Mouse (Mus musculus): ENCODE results near the gene Arid1b. TPM values are rescaled to one million over a fixed set of nuclear protein-coding genes. Genes with fewer than 3 reads are reported as not detected.

The Arid1b gene
- polyA plus RNA-seq, 1 experiment: 99.0 TPM

DNA sequence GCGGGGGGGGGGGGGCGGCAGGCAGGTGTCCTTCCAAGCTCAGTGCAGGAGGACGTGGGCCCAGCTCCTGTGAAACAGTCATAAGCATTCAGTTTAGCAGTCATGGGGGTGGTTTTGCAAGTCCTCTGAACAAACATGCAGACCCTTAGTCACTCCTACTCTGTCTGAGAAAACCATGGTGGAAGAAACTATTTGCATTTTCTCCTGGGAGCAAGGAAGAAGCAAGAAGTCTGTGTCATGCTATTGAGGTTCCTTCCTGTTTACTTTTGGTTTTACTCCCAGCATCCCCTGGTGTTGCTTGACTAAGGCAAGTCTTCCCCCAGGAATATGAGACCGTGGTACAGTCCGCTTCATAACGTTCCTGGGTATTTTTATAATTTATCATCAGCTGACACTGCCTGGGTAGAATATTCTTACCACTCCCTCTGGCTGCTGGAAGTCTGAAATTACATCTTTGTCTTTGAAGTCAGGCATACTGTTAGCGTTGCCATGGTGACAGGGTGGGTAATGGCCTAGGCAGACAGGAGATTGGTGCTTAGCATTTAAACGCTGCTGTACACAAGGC lies 144.6 kb downstream of the Arid1b start:
- no peaks in the 10 kb centered on the region for H3K27me3 ChIP-seq (ENCODE audit: control insufficient read depth, insufficient read depth, low read length)
- no peak overlapping the region for H3K4me3 ChIP-seq (ENCODE audit: control insufficient read depth, insufficient read depth, low read length)
- peak; percentile 68 for DNase-seq
- peaks cover 27% of the 10 kb centered on the region for H3K4me1 ChIP-seq (replicated peaks; ENCODE audit: control insufficient read depth, insufficient read depth, low read length)
- peak overlapping the region; percentile 64 for H3K27ac ChIP-seq (ENCODE audit: control insufficient read depth, insufficient read depth, low read length)
- no peaks in the 10 kb centered on the region for H3K36me3 ChIP-seq (ENCODE audit: control insufficient read depth, insufficient read depth, low read length)
- TF ChIP-seq POLR2A (IDR thresholded peaks at IDR 0.05; ENCODE audit: control insufficient read depth, extremely low read depth, insufficient read depth, low read length, poor library complexity) (no peak), CTCF (IDR thresholded peaks at IDR 0.05; ENCODE audit: borderline replicate concordance, control insufficient read depth, extremely low read depth, insufficient read depth, low read length, poor library complexity) (no peak)
- 15% methylated on average over 8 of the region's 8 CpGs for WGBS

DNA sequence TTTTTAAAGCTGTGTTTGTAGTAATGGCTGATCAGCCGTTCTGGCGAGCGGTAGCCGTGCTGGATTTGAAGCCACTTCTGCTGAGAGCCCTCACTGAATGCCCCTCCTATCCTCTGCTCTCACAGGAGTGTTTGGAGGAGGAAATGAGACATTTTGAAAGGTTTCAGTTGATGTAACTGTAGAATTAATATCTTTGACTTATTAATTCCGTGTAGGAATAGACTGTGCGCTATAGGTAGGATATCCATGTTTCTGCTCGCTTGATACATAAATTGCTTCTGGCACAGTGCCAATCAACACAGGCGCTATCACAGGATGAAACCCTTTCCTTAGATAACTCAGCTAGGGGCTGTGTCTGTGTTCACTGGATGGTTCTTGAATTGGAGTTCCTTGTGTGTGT lies 145.4 kb downstream of the Arid1b start:
- 87% methylated on average over 8 of the region's 8 CpGs for WGBS
- H3K27me3 ChIP-seq (ENCODE audit: control insufficient read depth, insufficient read depth, low read length): no peaks in the 10 kb centered on the region
- no peak for DNase-seq
- H3K4me3 ChIP-seq (ENCODE audit: control insufficient read depth, insufficient read depth, low read length): no peak overlapping the region
- no peak for TF ChIP-seq CTCF (IDR thresholded peaks at IDR 0.05; ENCODE audit: borderline replicate concordance, control insufficient read depth, extremely low read depth, insufficient read depth, low read length, poor library complexity)
- TF ChIP-seq POLR2A (IDR thresholded peaks at IDR 0.05; ENCODE audit: control insufficient read depth, extremely low read depth, insufficient read depth, low read length, poor library complexity): no peak
- peaks cover 29% of the 10 kb centered on the region for H3K4me1 ChIP-seq (replicated peaks; ENCODE audit: control insufficient read depth, insufficient read depth, low read length)
- no peaks in the 10 kb centered on the region for H3K36me3 ChIP-seq (ENCODE audit: control insufficient read depth, insufficient read depth, low read length)
- H3K27ac ChIP-seq (ENCODE audit: control insufficient read depth, insufficient read depth, low read length): peak overlapping the region; percentile 75

DNA sequence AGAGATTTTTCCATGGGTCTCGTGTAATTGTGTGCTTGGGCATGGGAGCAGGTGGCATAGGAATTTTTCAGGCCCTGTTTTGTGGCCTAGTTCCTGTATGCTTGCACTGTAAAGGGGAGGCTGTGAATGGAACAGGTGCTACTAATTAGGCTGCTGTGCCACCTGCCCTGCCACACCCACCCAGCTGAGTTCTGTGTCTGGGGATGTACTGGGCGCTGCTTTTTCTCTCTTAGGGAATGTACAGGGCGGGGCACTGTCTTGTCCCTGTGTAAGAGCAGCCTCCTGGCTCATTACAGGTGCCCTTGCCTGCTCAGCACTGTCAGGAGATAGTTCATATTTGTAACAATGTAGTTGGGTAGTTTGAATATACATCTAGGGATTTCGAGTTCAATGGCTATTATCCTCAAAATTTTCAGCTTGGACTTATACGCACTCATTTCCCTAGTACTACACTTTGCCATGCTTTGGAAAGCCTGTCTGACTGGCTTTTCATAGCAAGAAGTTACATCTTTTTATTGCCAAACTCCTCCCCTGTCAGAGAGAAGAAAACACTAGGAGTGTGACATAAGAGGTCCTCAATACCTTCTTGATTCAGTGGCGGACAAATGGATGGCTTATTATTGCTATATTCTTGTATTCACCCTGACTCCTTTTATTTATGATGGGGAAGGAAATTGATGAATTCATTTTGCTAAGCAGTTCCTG lies 149.8 kb downstream of the Arid1b start:
- Histone ChIP-seq H3K4me3 (ENCODE audit: control insufficient read depth, insufficient read depth, low read length) (no peak overlapping the region), H3K36me3 (ENCODE audit: control insufficient read depth, insufficient read depth, low read length) (no peaks in the 10 kb centered on the region), H3K4me1 (replicated peaks; ENCODE audit: control insufficient read depth, insufficient read depth, low read length) (peaks cover 12% of the 10 kb centered on the region), H3K27ac (ENCODE audit: control insufficient read depth, insufficient read depth, low read length) (no peak overlapping the region), H3K27me3 (ENCODE audit: control insufficient read depth, insufficient read depth, low read length) (no peaks in the 10 kb centered on the region)
- DNase-seq: peak; percentile 17
- TF ChIP-seq POLR2A (IDR thresholded peaks at IDR 0.05; ENCODE audit: control insufficient read depth, extremely low read depth, insufficient read depth, low read length, poor library complexity) (no peak), CTCF (IDR thresholded peaks at IDR 0.05; ENCODE audit: borderline replicate concordance, control insufficient read depth, extremely low read depth, insufficient read depth, low read length, poor library complexity) (no peak)
- WGBS: 87% methylated on average over 6 of the region's 6 CpGs

DNA sequence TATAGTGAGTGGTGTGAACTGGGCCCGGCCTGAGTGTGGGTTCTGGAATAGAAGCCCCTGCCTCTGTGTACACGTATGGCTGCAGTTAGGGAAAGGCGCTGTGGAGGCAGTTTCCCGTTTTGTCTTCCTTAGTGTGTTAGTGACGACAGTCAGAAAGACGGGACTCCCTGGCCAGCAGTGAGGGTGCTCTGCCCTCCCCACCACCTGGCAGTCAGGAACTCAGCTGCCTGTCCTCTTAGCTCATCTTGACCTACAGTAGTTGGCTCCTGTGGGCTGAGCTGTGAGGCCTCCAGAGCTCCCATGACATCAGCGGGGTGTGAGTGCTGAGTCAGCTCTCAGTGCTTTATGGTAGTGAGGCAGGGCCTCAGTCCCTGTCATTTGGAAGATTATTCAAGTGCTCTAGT lies 156.5 kb downstream of the Arid1b start:
- Histone ChIP-seq H3K4me3 (ENCODE audit: control insufficient read depth, insufficient read depth, low read length) (no peak overlapping the region), H3K27ac (ENCODE audit: control insufficient read depth, insufficient read depth, low read length) (no peak overlapping the region), H3K36me3 (ENCODE audit: control insufficient read depth, insufficient read depth, low read length) (no peaks in the 10 kb centered on the region), H3K27me3 (ENCODE audit: control insufficient read depth, insufficient read depth, low read length) (no peaks in the 10 kb centered on the region), H3K4me1 (replicated peaks; ENCODE audit: control insufficient read depth, insufficient read depth, low read length) (peaks cover 5% of the 10 kb centered on the region; the same call in 1 of the 2 replicates)
- TF ChIP-seq CTCF (IDR thresholded peaks at IDR 0.05; ENCODE audit: borderline replicate concordance, control insufficient read depth, extremely low read depth, insufficient read depth, low read length, poor library complexity): no peak
- no peak for TF ChIP-seq POLR2A (IDR thresholded peaks at IDR 0.05; ENCODE audit: control insufficient read depth, extremely low read depth, insufficient read depth, low read length, poor library complexity)
- DNase-seq: no peak
- WGBS: 86% methylated on average over 7 of the region's 7 CpGs

DNA sequence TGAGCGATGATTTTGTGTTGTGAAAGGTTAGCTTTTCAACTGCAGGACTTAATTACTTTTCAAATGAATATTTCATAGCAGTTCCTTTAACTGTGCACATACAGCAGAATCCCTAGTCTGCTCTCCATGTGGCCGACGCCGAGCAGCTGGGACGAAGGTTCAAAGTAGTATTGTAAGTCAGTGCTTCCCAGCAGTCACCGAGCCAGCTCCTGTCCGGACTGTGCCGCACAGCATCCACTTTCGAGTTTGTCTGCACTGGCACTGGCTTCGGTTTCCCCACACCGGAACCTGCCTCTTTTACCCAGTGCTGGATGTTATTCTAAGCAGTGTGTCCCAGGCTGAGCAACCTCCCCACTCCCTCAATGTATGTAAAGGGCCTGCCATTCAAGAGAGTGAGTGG lies 157.7 kb downstream of the Arid1b start:
- DNase-seq: no peak
- H3K27me3 ChIP-seq (ENCODE audit: control insufficient read depth, insufficient read depth, low read length): no peaks in the 10 kb centered on the region
- TF ChIP-seq CTCF (IDR thresholded peaks at IDR 0.05; ENCODE audit: borderline replicate concordance, control insufficient read depth, extremely low read depth, insufficient read depth, low read length, poor library complexity) (no peak), POLR2A (IDR thresholded peaks at IDR 0.05; ENCODE audit: control insufficient read depth, extremely low read depth, insufficient read depth, low read length, poor library complexity) (no peak)
- H3K4me3 ChIP-seq (ENCODE audit: control insufficient read depth, insufficient read depth, low read length): no peak overlapping the region
- no peaks in the 10 kb centered on the region for H3K36me3 ChIP-seq (ENCODE audit: control insufficient read depth, insufficient read depth, low read length)
- H3K4me1 ChIP-seq (replicated peaks; ENCODE audit: control insufficient read depth, insufficient read depth, low read length): peaks cover 5% of the 10 kb centered on the region; the same call in 1 of the 2 replicates
- WGBS: 84% methylated on average over 11 of the region's 11 CpGs
- H3K27ac ChIP-seq (ENCODE audit: control insufficient read depth, insufficient read depth, low read length): no peak overlapping the region

DNA sequence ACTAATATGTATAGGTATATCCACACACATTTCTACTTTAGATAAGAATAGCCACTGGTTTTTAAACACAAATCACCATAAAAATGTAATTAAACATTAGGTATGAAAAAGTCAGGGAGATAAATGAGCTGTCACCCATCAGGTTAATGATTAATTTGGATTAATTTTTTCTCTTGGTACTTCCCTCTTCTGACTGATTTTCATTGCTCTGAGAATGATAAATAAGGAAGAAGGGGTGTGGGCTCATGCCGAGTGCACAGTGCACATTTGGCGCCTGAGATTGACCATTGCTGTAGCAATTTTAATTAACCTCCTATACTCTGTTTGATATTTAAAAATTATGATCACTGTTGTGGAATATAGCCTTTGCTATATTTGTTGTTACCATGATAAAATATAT lies 159.3 kb downstream of the Arid1b start:
- Histone ChIP-seq H3K27ac (ENCODE audit: control insufficient read depth, insufficient read depth, low read length) (no peak overlapping the region), H3K4me3 (ENCODE audit: control insufficient read depth, insufficient read depth, low read length) (no peak overlapping the region), H3K27me3 (ENCODE audit: control insufficient read depth, insufficient read depth, low read length) (no peaks in the 10 kb centered on the region), H3K4me1 (replicated peaks; ENCODE audit: control insufficient read depth, insufficient read depth, low read length) (peaks cover 5% of the 10 kb centered on the region; the same call in 1 of the 2 replicates), H3K36me3 (ENCODE audit: control insufficient read depth, insufficient read depth, low read length) (no peaks in the 10 kb centered on the region)
- WGBS: 89% methylated on average over 2 of the region's 2 CpGs
- DNase-seq: no peak
- TF ChIP-seq POLR2A (IDR thresholded peaks at IDR 0.05; ENCODE audit: control insufficient read depth, extremely low read depth, insufficient read depth, low read length, poor library complexity) (no peak), CTCF (IDR thresholded peaks at IDR 0.05; ENCODE audit: borderline replicate concordance, control insufficient read depth, extremely low read depth, insufficient read depth, low read length, poor library complexity) (no peak)
